Mouse (Mus musculus) midbrain, postnatal 0 days (tissue): ENCODE measurements around the gene Shpk. TPM values are rescaled to one million over a fixed set of nuclear protein-coding genes. Genes with fewer than 3 reads are reported as not detected.

Experiments used
- ATAC-seq: fragments of 200-750 bp; cut with Nextera tagmentation; 2 replicates; pipeline ENCODE4 v1.8.0; 2017; ENCODE audit warnings: moderate number of reproducible peaks, mild to moderate bottlenecking, moderate TSS enrichment, moderate library complexity; ENCODE audit not compliant: low FRiP score
- DNase-seq: peaks from one replicate; pipeline ENCODE4 v3.0.0-alpha.2; 2015; ENCODE audit warnings: low spot score
- H3K27ac ChIP-seq: fragments of 300-500 bp; sonication (generic); 2 replicates; pipeline ENCODE4 v1.5.1; 2014; ENCODE audit warnings: low read depth, mild to moderate bottlenecking, low read length, mixed read lengths
- H3K27me3 ChIP-seq: fragments of 300-500 bp; sonication (generic); 2 replicates; pipeline ENCODE4 v1.6.1; 2014; ENCODE audit warnings: low read length, control low read depth, mixed read lengths; ENCODE audit not compliant: insufficient read depth
- H3K36me3 ChIP-seq: fragments of 300-500 bp; sonication (generic); 2 replicates; pipeline ENCODE4 v1.6.1; 2014; ENCODE audit warnings: low read length, control low read depth, mixed read lengths; ENCODE audit not compliant: insufficient read depth
- H3K4me1 ChIP-seq: fragments of 300-500 bp; sonication (generic); 2 replicates; pipeline ENCODE4 v1.6.1; 2014; ENCODE audit warnings: mild to moderate bottlenecking, control low read depth, antibody characterized with exemption, low read length, mixed read lengths; ENCODE audit not compliant: insufficient read depth
- H3K4me2 ChIP-seq: fragments of 300-500 bp; sonication (generic); 2 replicates; pipeline ENCODE4 v1.6.1; 2014; ENCODE audit warnings: low read depth, mild to moderate bottlenecking, low read length, mixed read lengths; ENCODE audit not compliant: poor library complexity, severe bottlenecking
- H3K4me3 ChIP-seq: fragments of 300-500 bp; sonication (generic); 2 replicates; pipeline ENCODE4 v1.5.1; 2014; ENCODE audit warnings: low read depth, mild to moderate bottlenecking, low read length, moderate library complexity
- H3K9ac ChIP-seq: fragments of 300-500 bp; sonication (generic); replicated peaks from 2 replicates; pipeline ENCODE4 v1.6.1; 2014; ENCODE audit warnings: mild to moderate bottlenecking, low read length, moderate library complexity, mixed read lengths; ENCODE audit not compliant: poor library complexity, severe bottlenecking
- H3K9me3 ChIP-seq: fragments of 300-500 bp; sonication (generic); 2 replicates; pipeline ENCODE4 v1.6.1; 2016; ENCODE audit warnings: low read length, control low read depth
- CTCF ChIP-seq: IDR thresholded peaks from 2 replicates; pipeline ENCODE4 v1.5.1; 2016; ENCODE audit warnings: antibody characterized with exemption, mild to moderate bottlenecking
- WGBS: fragments of 180-500 bp; shearing (Covaris S2); extraction: QIAGEN DNeasy Blood & Tissue Kit; methylation state at CpG from one replicate; pipeline ENCODE4 v1.1.7; 2014; 5-methylcytosine and 5-hydroxymethylcytosine counted together
- polyA plus RNA-seq: library from polyadenylated mRNA; unstranded; fragments of >200 nt; fragmentation: Nextera tagmentation; extraction: Ambion mirVana; gene quantifications from 2 replicates; pipeline ENCODE4 v1.2.1, GENCODE M21; 2015
- total RNA-seq: library from RNA; depleted of rRNA; stranded (reverse); fragments of >200 nt; gene quantifications from 2 replicates; pipeline ENCODE4 v1.2.3, GENCODE M21; 2014; rRNA removed

Shpk gene
- total and polyA plus RNA-seq, 2 experiments from 2014 or later = 2.2 to 2.7 TPM

DNA sequence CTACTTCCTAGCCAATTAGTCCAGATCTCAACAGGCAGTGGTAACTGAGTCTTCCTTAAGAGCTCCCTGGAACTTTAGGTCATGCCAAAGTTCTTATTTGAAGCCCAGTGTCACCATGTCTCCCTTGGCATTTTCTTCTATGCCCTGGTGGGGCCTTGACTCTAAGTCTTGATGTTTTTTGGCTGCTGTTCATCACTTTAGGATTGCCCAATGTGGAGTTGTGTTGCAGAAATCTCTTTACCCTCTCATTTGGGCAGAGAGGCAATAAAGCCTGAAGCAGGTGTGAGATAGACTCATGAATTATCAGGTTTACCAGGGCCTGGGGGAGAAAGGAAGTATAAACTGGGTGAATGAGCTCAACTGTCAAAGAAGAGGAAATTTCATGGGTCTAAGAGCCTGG lies 59.4 kb downstream of the Shpk start:
- Histone ChIP-seq H3K4me2 (no peak overlapping the region), H3K27ac (no peak overlapping the region), H3K9ac (no peak overlapping the region), H3K36me3 (no peaks in the 10 kb centered on the region), H3K4me1 (no peaks in the 10 kb centered on the region), H3K27me3 (no peaks in the 10 kb centered on the region), H3K9me3 (no peaks in the 10 kb centered on the region), H3K4me3 (no peak overlapping the region)
- ATAC-seq = no peak
- TF ChIP-seq CTCF = no peak
- no peak for DNase-seq

- Histone ChIP-seq H3K9ac (no peak overlapping the region), H3K4me2 (no peak overlapping the region), H3K9me3 (no peaks in the 10 kb centered on the region), H3K27me3 (no peaks in the 10 kb centered on the region), H3K36me3 (no peaks in the 10 kb centered on the region), H3K4me1 (no peaks in the 10 kb centered on the region), H3K27ac (no peak overlapping the region), H3K4me3 (no peak overlapping the region)
- no peak for TF ChIP-seq CTCF
- 78% methylated on average over 3 of the region's 3 CpGs for WGBS
- DNase-seq (no peak), ATAC-seq (no peak)
These were observed 61.2 kb downstream of the Shpk start for GRCm38 (mm10) chr11:73260457-73260856.

- ATAC-seq (no peak), DNase-seq (no peak)
- no peaks in the 10 kb centered on the region for H3K9me3 ChIP-seq
- H3K36me3 ChIP-seq = no peaks in the 10 kb centered on the region
- no peak overlapping the region for H3K4me2 ChIP-seq
- TF ChIP-seq CTCF = no peak
- H3K27ac ChIP-seq = no peak overlapping the region
- no peaks in the 10 kb centered on the region for H3K27me3 ChIP-seq
- no peaks in the 10 kb centered on the region for H3K4me1 ChIP-seq
- H3K9ac ChIP-seq = no peak overlapping the region
- no peak overlapping the region for H3K4me3 ChIP-seq
- 97% methylated on average over 1 of the region's 1 CpGs for WGBS
These were observed 62.1 kb downstream of the Shpk start for GRCm38 (mm10) chr11:73261385-73261784.

- TF ChIP-seq CTCF = no peak
- Histone ChIP-seq H3K27ac (no peak within 1 kb of the TSS), H3K4me1 (no peaks in the 10 kb centered on the region), H3K36me3 (no peaks in the 10 kb centered on the region), H3K9me3 (no peaks in the 10 kb centered on the region), H3K27me3 (no peaks in the 10 kb centered on the region), H3K4me2 (no peak within 1 kb of the TSS), H3K4me3 (no peak within 1 kb of the TSS), H3K9ac (no peak within 1 kb of the TSS)
- 90% methylated on average over 7 of the region's 7 CpGs for WGBS
- DNase-seq (no peak), ATAC-seq (no peak)
These were observed 68.0 kb downstream of the Shpk start, which contains the start of gene Trpv3 for GRCm38 (mm10) chr11:73267267-73267666. TSS of gene Trpv3 (plus strand) at chr11:73267388.

Other genes starting within 250 kb of the Shpk start
- gene Atp2a3, start 238.3 kb upstream of the Shpk start, total RNA-seq = 2.5 and 3.6 TPM in 2 replicates
- 2.3 and 2.7 TPM in 2 replicates for gene Atp2a3, start 238.3 kb upstream of the Shpk start, polyA plus RNA-seq
- gene P2rx1, start 200.4 kb upstream of the Shpk start, total RNA-seq = 0.42 and 0.55 TPM in 2 replicates
- gene P2rx1, start 200.4 kb upstream of the Shpk start, polyA plus RNA-seq = 0.16 and 0.39 TPM in 2 replicates
- 26.7 and 28.6 TPM in 2 replicates for gene Camkk1, start 180.5 kb upstream of the Shpk start, total RNA-seq
- 27.7 and 30.2 TPM in 2 replicates for gene Camkk1, start 180.5 kb upstream of the Shpk start, polyA plus RNA-seq
- gene Ncbp3, start 151.7 kb upstream of the Shpk start, total RNA-seq = 7.2 and 11.7 TPM in 2 replicates
- gene Ncbp3, start 151.7 kb upstream of the Shpk start, polyA plus RNA-seq = 6.1 and 7.9 TPM in 2 replicates
- 0.05 TPM in 1 of 2 replicates, not detected in the other for gene Itgae, start 108.9 kb upstream of the Shpk start, total RNA-seq
- gene Itgae, start 108.9 kb upstream of the Shpk start, polyA plus RNA-seq = 0.09 and 0.10 TPM in 2 replicates
- 0.60 and 1.4 TPM in 2 replicates for gene Haspin, start 61.2 kb upstream of the Shpk start, total RNA-seq
- 0.97 and 1.3 TPM in 2 replicates for gene Haspin, start 61.2 kb upstream of the Shpk start, polyA plus RNA-seq
- 1.1 TPM in 1 of 2 replicates, not detected in the other for gene P2rx5, start 39.0 kb upstream of the Shpk start, total RNA-seq
- gene P2rx5, start 39.0 kb upstream of the Shpk start, polyA plus RNA-seq = 0.28 and 0.50 TPM in 2 replicates
- gene Emc6, start 22.4 kb upstream of the Shpk start, total RNA-seq = 141 and 143 TPM in 2 replicates
- gene Emc6, start 22.4 kb upstream of the Shpk start, polyA plus RNA-seq = 169 and 182 TPM in 2 replicates
- gene Tax1bp3, start 22.4 kb upstream of the Shpk start, total RNA-seq = 43.8 and 55.6 TPM in 2 replicates
- gene Tax1bp3, start 22.4 kb upstream of the Shpk start, polyA plus RNA-seq = 91.0 and 100 TPM in 2 replicates
- gene Ctns, start 418 bp upstream of the Shpk start, total RNA-seq = 21.5 and 22.9 TPM in 2 replicates
- gene Ctns, start 418 bp upstream of the Shpk start, polyA plus RNA-seq = 13.0 and 13.3 TPM in 2 replicates
- 0.33 and 0.42 TPM in 2 replicates for gene Trpv1, start 34.8 kb downstream of the Shpk start, total RNA-seq
- 0.31 and 0.47 TPM in 2 replicates for gene Trpv1, start 34.8 kb downstream of the Shpk start, polyA plus RNA-seq
- 0.27 and 0.66 TPM in 2 replicates for gene Trpv3, start 67.9 kb downstream of the Shpk start, total RNA-seq
- gene Trpv3, start 67.9 kb downstream of the Shpk start, polyA plus RNA-seq = 0.20 and 0.31 TPM in 2 replicates
- 3.0 and 3.9 TPM in 2 replicates for gene Aspa, start 130.1 kb downstream of the Shpk start, total RNA-seq
- 4.2 and 5.0 TPM in 2 replicates for gene Aspa, start 130.1 kb downstream of the Shpk start, polyA plus RNA-seq
- not detected in 2 replicates for gene Gm49340, start 130.3 kb downstream of the Shpk start, total RNA-seq
- gene Gm49340, start 130.3 kb downstream of the Shpk start, polyA plus RNA-seq = not detected in 2 replicates
- gene Spata22, start 130.3 kb downstream of the Shpk start, total RNA-seq = not detected in 2 replicates
- 0.16 and 0.31 TPM in 2 replicates for gene Spata22, start 130.3 kb downstream of the Shpk start, polyA plus RNA-seq
- not detected in 2 replicates for gene Olfr20, start 151.3 kb downstream of the Shpk start, total RNA-seq
- not detected in 2 replicates for gene Olfr20, start 151.3 kb downstream of the Shpk start, polyA plus RNA-seq
- gene Olfr376, start 171.8 kb downstream of the Shpk start, total RNA-seq = not detected in 2 replicates
- gene Olfr376, start 171.8 kb downstream of the Shpk start, polyA plus RNA-seq = not detected in 2 replicates
- not detected in 2 replicates for gene Olfr1, start 200.2 kb downstream of the Shpk start, total RNA-seq
- gene Olfr1, start 200.2 kb downstream of the Shpk start, polyA plus RNA-seq = not detected in 2 replicates
- not detected in 2 replicates for gene Olfr378, start 229.0 kb downstream of the Shpk start, total RNA-seq
- gene Olfr378, start 229.0 kb downstream of the Shpk start, polyA plus RNA-seq = not detected in 2 replicates